Mouse (Mus musculus): ENCODE results near the gene Nfkb2.

The Nfkb2 gene

DNA sequence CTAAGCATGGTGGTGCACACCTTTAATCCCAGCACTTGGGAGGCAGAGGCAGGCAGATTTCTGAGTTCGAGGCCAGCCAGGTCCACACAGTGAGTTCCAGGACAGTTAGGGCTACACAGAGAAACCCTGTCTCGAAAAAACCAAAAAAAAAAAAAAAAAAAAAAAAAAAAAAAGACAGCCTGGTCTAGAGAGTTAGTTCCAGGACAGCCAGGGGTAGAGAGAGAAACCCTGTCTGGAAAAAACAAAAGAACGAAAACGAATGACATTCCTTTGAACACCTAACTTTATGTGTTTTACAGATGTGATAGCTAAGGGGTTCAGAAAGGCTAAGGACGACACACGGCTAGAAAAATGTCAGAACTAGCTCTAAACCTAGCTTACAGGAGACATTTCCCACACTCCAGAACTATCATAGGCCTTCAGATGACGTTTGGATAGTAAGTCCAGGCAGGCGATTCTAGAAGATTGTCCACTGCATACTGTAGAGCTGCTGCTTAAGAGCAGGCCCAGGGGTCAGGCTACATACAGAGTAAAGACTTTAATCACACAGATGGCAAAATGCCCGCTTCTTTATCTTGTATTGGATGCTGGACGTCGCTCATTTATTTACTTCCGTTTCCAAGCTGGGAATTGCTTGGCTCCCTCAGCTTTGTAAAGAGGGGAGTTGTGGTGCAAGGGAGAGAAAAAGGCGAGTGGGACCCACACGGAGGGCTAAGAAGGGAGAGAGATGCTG is 44.0 kb downstream of the Nfkb2 start:
- DNase-seq, result no peak

- peak; percentile 53 for DNase-seq
Measured at GRCm38 (mm10) chr19:46348761-46349458, 44.8 kb downstream of the Nfkb2 start.

GRCm38 (mm10) chr19:46349550-46349949 is 45.4 kb downstream of the Nfkb2 start:
- DNase-seq, result no peak

DNA sequence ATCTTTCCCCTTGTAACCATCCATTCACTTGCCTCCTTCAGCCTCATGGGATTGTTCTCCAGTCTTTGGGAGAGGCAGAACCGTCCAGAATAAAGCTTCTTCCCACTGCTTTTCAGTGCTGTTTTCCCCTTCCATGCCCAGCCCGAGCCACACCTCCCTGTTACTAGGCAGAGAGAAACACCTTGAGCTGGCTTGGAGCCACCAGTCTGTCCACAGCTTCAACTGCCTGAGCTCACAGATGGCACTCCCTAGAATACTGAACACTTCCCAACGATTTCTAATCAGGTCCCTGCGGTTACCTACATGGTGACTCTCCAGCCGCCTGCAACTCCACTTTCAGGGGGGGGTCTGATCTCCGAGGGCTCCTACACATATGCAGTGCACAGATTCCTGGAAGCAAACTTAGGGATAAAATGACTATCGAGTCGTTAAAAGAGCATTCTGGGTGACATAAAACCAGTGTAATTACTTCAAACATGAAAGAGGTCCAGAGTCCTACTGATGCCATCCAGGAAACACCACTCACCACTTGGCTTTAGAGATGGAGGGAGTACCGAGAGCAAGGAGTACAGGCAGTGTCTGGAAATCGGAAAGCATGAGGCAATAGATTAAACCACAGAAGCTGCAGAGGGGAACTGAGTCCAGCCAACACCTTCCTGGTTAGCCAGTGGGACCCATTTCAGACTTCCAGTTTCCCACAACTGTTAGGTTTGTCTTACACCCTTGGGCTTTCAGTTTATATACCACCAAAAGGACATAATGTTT is 46.2 kb downstream of the Nfkb2 start, which contains the start of gene 2310034G01Rik:
TSS of gene 2310034G01Rik (minus strand) at position 135 of the 765 bp plus-strand sequence.
- no peak for DNase-seq

GRCm38 (mm10) chr19:46356701-46357138 is 52.6 kb downstream of the Nfkb2 start:
- DNase-seq, result peak; percentile 92

GRCm38 (mm10) chr19:46357344-46358280 is 53.5 kb downstream of the Nfkb2 start:
- DNase-seq, result no peak

DNA sequence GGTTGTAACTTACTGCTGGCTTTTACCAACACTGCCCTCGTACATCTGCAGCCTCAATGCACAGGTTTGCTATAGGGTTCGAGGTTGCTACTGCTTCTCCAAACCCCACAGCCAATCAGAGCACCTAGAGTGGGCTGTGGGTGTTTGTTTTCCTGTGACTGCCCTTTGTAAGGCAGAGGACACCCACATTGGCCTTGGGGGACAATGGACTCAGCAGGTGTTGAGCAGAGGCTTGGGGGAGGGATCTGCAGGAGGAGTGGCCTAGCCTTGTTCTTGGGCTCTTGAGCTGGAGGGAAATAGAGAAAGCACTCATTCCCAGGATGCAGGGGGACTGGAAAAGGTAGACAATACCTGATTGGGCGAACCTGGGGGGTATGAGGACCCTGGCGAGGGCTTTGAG is 54.3 kb downstream of the Nfkb2 start:
- no peak for DNase-seq
